Mouse (Mus musculus): ENCODE results near the gene Ppp2r5a.

DNA sequence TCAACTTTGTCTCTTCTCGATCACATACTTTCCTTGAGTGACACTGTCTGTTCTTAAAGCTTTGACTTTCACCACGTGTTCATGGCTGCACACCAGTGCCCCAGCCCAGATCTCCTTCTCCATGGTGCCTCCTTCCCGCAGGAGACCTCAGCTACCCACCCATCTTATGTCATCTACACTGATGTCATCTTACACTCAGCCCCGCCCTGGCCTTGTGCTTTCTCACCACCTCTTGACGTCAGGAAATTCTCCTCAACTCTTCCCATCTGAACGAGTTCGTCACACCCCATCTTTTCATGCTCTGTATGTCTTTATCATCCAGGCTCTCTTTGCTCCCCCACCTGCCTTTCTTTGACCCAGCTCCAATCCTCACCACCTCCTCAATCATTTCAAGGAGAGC is 22.8 kb upstream of the Ppp2r5a start:
- TF ChIP-seq POLR2A (IDR thresholded peaks at IDR 0.05; ENCODE audit: low read depth, low read length) (no peak), ZKSCAN1 (IDR thresholded peaks at IDR 0.05; ENCODE audit: borderline replicate concordance, low read depth, low read length) (no peak), CHD2 (IDR thresholded peaks at IDR 0.05; ENCODE audit: low read length) (no peak), MXI1 (IDR thresholded peaks at IDR 0.05; ENCODE audit: low read depth, low read length) (no peak)

Measured in CH12.LX (cell line).